Mouse (Mus musculus) kidney, adult 2 months (tissue): ENCODE measurements around the gene Krr1. TPM values are rescaled to one million over a fixed set of nuclear protein-coding genes. Genes with fewer than 3 reads are reported as not detected.
A peak's percentile ranks its signal among the peaks of the same experiment; 100 is the strongest.

Source experiments
- DNase-seq: peaks from one replicate; pipeline ENCODE4 v3.0.0; 2021
- H3K27ac ChIP-seq: fragments of 200-500 bp; 2 replicates; pipeline ENCODE4 v1.5.1; 2012; ENCODE audit warnings: low read depth, low read length, control low read depth, inconsistent platforms; ENCODE audit not compliant: insufficient read depth
- H3K27me3 ChIP-seq: fragments of 200-500 bp; replicated peaks from 2 replicates; pipeline ENCODE4 v1.6.1; 2012; ENCODE audit warnings: mild to moderate bottlenecking, moderate library complexity, low read length, inconsistent platforms; ENCODE audit not compliant: control insufficient read depth, insufficient read depth
- H3K36me3 ChIP-seq: fragments of 200-500 bp; 2 replicates; pipeline ENCODE4 v1.6.1; 2012; ENCODE audit warnings: mild to moderate bottlenecking, moderate library complexity, low read length, inconsistent platforms; ENCODE audit not compliant: control insufficient read depth, insufficient read depth
- H3K4me1 ChIP-seq: fragments of 200-500 bp; 2 replicates; pipeline ENCODE4 v1.6.1; 2011; ENCODE audit warnings: low read length; ENCODE audit not compliant: control insufficient read depth, insufficient read depth
- H3K4me3 ChIP-seq: fragments of 200-500 bp; 2 replicates; pipeline ENCODE4 v1.5.1; 2011; ENCODE audit warnings: mild to moderate bottlenecking, low read depth, low read length, control low read depth; ENCODE audit not compliant: insufficient read depth
- CTCF ChIP-seq: fragments of 200-500 bp; conservative IDR thresholded peaks from 2 replicates; pipeline ENCODE4 v1.5.1; 2011; ENCODE audit warnings: low read depth, mild to moderate bottlenecking, control low read depth, low read length, moderate library complexity, mixed read lengths; ENCODE audit not compliant: insufficient read depth, insufficient read length
- POLR2A ChIP-seq: fragments of 200-500 bp; IDR thresholded peaks from one replicate; pipeline ENCODE4 v1.6.1; 2011; ENCODE audit warnings: low read depth, low read length, control low read depth
- WGBS: fragments of 180-500 bp; shearing (Covaris S2); methylation state at CpG from one replicate; pipeline ENCODE4 v1.1.7; 2018; 5-methylcytosine and 5-hydroxymethylcytosine counted together
- polyA plus RNA-seq: library from polyadenylated mRNA; depleted of rRNA; stranded (reverse); fragments of >200 nt; gene quantifications from 2 replicates; pipeline ENCODE4 v1.2.3, GENCODE M21; 2012

Gene Krr1
- polyA plus RNA-seq, 1 experiment: 8.5 TPM

DNA sequence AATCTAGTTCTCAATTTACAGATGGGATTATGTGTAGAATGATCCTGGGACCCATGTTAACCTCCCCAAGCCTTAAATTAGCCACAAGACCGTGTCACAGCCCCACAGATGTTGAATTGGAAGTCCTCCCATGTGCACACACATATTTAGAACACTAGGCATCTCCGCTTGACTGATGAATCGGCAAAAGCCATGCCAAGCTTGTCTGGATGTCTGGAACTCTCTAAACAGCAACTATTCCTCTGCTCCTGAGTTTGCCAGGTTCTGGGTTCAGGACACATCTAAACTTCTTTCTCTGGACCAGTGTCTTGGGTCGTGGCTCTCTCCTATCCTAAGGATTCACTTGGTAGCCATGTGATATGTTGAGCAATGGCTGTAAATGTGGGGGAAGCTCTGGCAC, 36.4 kb upstream of the Krr1 start:
- WGBS: 62% methylated on average over 4 of the region's 4 CpGs
- H3K4me1 ChIP-seq: peaks cover 9% of the 10 kb centered on the region; the same call in 1 of the 2 replicates
- no peak for TF ChIP-seq CTCF
- no peak for TF ChIP-seq POLR2A
- H3K27ac ChIP-seq: no peak overlapping the region; the same call in 1 of the 2 replicates
- peak; percentile 26 for DNase-seq
- no peaks in the 10 kb centered on the region for H3K36me3 ChIP-seq
- no peaks in the 10 kb centered on the region for H3K27me3 ChIP-seq
- no peak overlapping the region for H3K4me3 ChIP-seq

DNA sequence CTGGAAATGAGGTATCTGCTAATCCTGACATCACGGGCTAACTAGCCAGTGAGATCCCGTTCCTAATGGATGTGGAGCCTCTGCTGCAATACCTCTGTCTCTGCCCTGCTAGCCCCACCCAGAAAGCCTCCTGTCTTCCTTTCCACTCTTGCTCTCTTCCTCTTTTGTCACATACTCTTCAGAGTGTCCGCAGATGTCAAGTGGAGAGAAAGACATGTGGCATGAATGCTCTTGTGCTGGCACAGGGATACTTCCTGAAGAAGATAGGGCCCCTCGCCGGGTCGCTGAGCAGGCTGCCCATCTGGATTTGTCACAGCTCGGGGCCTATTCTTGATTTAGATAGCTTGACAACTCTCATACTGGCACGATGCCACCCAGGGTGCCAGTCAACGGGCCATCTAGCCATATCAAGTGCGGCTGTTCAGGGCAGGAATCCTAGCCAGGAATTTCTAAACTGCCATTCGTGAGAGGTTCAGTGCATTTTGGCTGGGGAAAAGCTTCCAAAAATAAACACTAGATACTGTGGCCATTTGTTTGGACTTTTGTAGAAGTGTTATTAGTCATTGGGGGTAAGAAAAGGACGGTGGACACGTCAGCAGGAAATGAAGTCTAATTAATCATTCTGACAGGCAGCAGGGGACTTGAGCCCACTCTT, 35.8 kb upstream of the Krr1 start:
- TF ChIP-seq POLR2A: no peak
- no peak for TF ChIP-seq CTCF
- DNase-seq: peak; percentile 68
- H3K27me3 ChIP-seq: no peaks in the 10 kb centered on the region
- H3K27ac ChIP-seq: peak overlapping the region; percentile 1; the same call in 1 of the 2 replicates
- WGBS: 20% methylated on average over 13 of the region's 13 CpGs
- peaks cover 9% of the 10 kb centered on the region; the same call in 1 of the 2 replicates for H3K4me1 ChIP-seq
- H3K36me3 ChIP-seq: no peaks in the 10 kb centered on the region
- no peak overlapping the region for H3K4me3 ChIP-seq

DNA sequence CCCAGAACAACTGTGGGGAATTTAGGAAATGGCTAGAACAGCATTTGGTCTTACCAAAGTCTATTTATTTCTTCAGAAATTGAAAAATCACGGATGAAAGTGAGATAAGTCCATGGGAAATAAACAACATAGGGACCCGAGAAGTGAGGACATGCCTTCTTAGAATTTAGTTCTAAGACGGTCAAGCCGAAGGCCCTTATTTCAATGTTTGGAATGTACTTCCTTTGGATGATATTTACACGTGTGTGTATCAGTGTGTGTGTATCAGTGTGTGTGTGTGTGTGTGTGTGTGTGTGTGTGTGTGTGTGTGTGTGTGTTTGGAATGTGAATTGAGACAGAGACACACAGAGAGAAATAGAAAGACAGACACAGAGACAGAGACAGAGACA, 35.3 kb upstream of the Krr1 start:
- TF ChIP-seq CTCF (no peak), POLR2A (no peak)
- Histone ChIP-seq H3K27ac (peak overlapping the region; percentile 45), H3K27me3 (no peaks in the 10 kb centered on the region), H3K4me1 (peaks cover 9% of the 10 kb centered on the region; the same call in 1 of the 2 replicates), H3K4me3 (no peak overlapping the region), H3K36me3 (no peaks in the 10 kb centered on the region)
- WGBS: 58% methylated on average over 5 of the region's 5 CpGs
- no peak for DNase-seq

DNA sequence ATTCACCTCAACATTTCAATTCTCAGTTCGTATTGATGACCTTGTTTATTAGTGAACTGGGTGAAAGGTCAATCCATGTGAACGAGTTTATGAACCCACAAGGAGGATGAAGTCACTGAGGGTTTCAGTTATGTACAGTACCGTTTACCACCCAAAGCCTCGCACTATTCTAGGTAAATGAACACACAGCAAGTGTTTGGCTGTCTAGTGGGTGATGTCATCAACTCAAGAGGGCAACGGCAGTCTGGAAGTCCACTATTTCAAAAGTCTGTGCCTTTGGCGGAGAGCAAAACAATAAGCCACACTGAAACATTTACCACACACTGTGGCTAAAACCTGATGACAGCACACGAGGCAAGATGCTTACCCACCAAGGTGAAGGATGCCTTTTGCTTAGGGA, 29.4 kb upstream of the Krr1 start:
- TF ChIP-seq CTCF (no peak), POLR2A (no peak)
- WGBS: 88% methylated on average over 7 of the region's 7 CpGs
- H3K4me3 ChIP-seq: no peak overlapping the region
- DNase-seq: no peak
- no peaks in the 10 kb centered on the region for H3K27me3 ChIP-seq
- H3K27ac ChIP-seq: no peak overlapping the region
- H3K36me3 ChIP-seq: no peaks in the 10 kb centered on the region
- H3K4me1 ChIP-seq: no peaks in the 10 kb centered on the region

DNA sequence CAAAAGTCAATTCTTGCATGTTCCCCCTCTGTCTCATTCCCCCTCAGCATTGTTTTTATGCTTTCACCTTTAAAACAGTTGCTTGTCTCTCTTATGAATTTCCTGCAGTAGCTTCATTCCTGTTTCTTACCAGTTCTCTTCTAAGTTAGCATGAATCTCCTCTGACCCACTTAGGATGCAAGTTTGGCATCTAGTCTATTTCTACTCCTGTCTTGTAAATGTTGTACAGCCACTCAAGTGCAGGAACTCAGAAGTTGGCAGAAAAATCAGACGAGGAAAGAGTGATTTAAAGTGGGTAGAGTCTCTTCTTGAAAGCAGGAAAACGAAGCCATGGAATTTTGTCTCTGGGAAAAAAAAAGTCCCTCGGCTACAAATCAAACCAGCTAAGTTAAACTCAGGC, 26.9 kb upstream of the Krr1 start:
- no peaks in the 10 kb centered on the region for H3K27me3 ChIP-seq
- H3K4me3 ChIP-seq: no peak overlapping the region
- no peaks in the 10 kb centered on the region for H3K4me1 ChIP-seq
- no peak overlapping the region for H3K27ac ChIP-seq
- no peak for TF ChIP-seq POLR2A
- no peak for TF ChIP-seq CTCF
- H3K36me3 ChIP-seq: no peaks in the 10 kb centered on the region
- WGBS: 22% methylated on average over 3 of the region's 3 CpGs
- no peak for DNase-seq

DNA sequence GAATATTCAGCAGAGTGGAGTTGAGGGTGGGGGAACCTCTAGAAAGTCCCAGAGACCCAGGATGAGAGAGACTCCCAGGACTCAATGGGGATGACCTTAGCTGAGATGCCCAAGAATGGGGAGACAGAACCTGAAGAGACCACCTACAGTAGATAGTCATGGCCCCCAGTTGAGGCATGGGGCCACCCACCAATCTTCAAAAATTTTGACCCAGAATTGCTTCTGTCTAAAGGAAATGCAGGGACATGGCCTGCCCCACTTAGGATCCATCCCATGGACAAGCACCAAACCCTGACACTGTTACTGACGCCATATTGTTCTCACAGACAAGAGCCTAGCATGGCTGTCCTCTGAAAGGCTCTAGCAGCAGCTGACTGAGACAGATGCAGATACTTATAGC, 24.4 kb upstream of the Krr1 start:
- no peak for DNase-seq
- TF ChIP-seq CTCF (no peak), POLR2A (no peak)
- Histone ChIP-seq H3K36me3 (no peaks in the 10 kb centered on the region), H3K4me3 (no peak overlapping the region), H3K27ac (no peak overlapping the region), H3K27me3 (no peaks in the 10 kb centered on the region), H3K4me1 (no peaks in the 10 kb centered on the region)
- 98% methylated on average over 1 of the region's 1 CpGs for WGBS

DNA sequence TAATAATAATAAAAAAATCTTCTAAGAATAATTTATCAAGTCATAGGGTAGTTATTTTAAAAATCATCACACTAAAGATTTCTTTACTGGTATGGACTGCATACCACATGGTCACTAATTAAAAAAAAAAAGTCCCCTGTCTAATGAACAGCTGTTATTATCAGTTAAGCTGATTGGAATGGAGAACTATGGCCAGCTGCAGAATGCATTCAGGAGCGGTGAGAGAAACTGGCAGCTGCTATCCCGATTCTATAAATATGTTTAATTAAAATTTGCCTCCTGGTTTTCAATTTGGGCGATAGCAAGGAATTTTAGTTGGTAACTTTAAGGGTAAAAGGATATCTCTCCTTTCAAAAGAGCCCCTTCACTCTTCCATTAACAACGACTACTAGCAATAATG, 23.5 kb upstream of the Krr1 start:
- Histone ChIP-seq H3K36me3 (no peaks in the 10 kb centered on the region), H3K27ac (no peak overlapping the region), H3K27me3 (no peaks in the 10 kb centered on the region), H3K4me1 (no peaks in the 10 kb centered on the region), H3K4me3 (no peak overlapping the region)
- no peak for DNase-seq
- no peak for TF ChIP-seq POLR2A
- no peak for TF ChIP-seq CTCF
- 53% methylated on average over 4 of the region's 4 CpGs for WGBS
